Mouse (Mus musculus) T-helper 17 cell (primary cell): ENCODE results near the gene Anxa10.

ENCODE experiments used
- in situ Hi-C, 2 experiments: fragments of 300-600 bp; cut with MboI, MseI; formaldehyde crosslinking; loops; 1 replicate in 1 of 2; 2 replicates in 1 of 2; pipeline ENCODE4 v1.15.1; 2025; ENCODE audit warnings: high pct_unique_total_duplicates in 2 of 2

Gene Anxa10

DNA sequence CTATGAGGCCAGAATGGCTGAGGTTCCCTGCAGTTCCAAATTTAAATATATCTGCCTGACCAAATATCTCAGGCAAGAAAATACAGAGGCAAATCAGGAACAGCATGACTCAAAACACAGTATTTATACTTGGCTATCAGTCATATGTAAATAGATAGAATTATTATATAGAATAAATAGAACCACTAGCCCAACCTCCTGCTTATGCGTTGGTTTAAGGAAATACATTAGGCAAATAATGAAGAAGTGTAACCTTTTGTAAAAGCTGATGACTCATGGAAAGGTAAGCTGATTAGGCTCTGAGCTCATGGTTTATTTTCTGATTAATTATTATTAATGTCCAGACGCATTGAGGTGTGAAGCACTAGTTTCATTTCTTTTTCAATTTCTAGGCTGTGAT is at the start of gene Anxa10:
Gene Anxa10 (minus strand): TSS at position 53 of the 400 bp plus-strand sequence.
- in situ Hi-C loops: no loop called here

DNA sequence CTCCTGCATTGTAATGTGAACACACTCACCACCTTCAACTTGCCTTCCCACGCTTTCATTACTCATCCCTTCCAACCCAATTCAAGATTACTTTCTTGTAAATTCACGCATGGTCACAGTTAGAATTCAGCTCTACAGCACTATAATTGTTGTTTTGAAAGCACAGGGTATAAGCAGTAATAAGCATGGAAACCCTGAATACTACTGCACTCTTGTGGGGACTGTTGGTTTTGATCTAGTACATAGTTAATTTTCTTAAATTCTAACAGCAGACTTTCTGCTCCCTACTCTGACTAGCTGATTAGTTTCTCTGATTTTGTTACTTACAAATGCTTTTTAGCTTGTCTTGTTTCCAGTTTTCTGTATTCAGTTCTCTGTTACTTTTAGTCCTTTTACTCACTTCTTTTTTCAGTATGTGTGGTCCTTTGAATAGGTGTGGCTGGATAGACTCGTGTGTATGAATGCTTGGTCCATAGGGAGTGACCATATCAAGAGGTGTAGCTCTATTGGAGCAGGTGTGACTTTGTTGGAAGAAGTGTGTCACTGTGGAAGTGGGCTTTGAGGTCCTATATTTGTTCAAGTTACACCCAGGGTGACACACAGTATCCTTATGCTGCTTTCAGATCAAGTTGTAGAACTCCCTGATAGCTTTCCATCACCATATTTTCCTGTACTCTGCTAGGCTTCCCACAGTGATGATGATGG is 9.9 kb upstream of the Anxa10 start:
- in situ Hi-C loops: no loop called here

DNA sequence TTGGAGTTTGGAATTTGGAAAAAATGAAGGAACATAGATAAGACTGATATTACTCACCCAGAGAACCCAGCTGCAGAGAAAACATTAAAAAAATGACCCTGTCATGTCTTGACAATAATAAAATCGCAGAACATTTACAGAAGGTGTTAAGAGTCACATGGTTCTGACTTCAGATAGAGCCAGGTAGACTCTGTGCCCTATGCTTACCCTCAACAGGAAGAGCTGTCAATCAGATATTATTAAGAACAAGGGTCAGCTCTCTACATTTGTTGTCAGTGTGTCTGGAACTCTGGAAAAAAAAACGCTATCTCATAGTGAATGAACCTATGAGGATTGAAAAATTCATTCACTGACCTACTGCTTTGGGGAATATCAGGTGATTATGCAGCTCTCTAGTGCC is 25.7 kb downstream of the Anxa10 start:
- in situ Hi-C loops: no loop called here

DNA sequence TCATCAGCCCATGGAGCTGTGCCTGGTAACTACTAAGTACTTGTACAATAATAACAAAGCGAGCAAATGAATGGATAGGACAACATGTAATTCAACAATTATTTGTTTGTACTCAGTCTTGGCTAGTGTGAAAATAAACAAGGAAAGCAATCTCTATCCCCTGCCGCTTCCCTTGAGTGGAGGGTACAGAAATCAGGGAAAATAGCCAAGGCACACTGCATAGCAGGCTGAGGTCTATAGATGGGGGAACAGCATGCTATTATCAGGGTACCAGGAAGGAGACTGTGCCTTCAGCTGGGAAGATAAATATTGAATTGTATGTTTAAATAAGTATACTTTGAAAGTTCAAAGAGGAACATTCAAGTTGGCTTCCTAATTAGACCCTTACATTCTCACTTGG is 41.1 kb downstream of the Anxa10 start:
- in situ Hi-C loops: loop anchor here in 1 of 2 experiments (10.0 kb wide), 1 partner anchor 1793 kb away; no protein-coding TSS in a partner anchor

DNA sequence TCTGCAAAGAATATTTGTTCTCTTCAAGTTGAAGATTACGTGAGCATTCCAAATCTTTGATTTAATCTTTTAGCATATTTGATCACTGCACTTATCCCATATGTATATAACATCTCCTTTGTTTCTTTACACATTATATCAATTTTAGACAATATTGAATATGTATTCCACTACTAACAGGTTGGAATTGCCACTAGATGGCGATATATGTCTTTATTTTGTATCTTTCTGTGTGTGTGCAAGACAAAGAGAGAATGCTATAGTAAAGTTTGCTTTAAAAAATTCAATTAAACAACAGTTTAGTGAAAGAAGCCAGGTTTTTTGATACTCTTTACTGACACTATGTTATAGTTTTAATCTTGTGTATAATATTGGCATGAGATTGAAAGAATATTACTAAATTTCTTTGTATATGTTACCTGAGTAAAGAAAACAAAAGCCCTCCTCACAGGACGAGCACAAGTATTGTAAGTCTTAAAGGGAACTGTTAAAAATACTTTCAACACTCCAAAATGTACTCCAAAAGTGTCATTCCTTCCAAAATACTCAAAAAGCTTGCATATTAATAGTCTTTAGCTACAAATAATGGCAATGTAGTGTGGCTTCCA is 42.7 kb downstream of the Anxa10 start:
- in situ Hi-C loops: loop anchor here in 1 of 2 experiments (10.0 kb wide), 1 partner anchor 1795 kb away; no protein-coding TSS in a partner anchor

DNA sequence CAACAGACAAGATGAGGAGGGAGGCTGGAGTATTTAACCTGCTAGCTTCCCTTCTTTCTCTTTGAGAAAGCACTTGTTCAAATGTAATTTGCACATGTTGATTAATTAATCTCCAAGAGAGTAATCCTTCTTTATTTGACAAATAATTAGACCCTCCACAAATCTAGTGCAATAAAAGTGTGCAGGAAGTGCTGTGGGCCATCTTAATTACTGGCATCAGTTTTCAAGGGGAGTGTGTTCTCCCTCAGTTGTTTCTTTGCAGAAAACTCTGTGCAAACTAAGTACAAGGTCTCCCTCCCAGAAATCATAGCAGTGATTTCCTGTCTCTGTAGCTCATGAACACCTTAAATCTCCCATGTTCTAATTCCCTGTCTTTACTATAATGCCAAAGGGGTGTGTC is 54.6 kb downstream of the Anxa10 start:
- in situ Hi-C loops: no loop called here

DNA sequence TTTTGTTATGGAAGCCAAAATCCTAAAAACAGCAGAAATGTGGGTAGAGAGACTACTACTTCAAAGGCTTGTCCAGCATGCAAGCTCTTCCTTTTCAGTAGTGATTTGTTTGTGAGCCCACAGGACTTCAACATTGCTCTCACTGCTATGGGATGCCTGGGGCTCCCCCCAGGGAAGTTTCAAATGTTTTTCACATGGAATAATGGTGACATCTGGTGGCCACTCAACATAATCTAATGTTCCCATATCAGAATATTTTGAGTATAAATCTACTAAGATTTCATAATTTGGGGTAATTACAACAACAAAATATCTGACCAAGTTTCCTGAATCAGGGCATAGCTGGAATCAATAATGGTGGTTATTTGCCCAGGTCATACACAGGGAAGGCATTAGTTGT is 62.6 kb downstream of the Anxa10 start:
- in situ Hi-C loops: no loop called here

DNA sequence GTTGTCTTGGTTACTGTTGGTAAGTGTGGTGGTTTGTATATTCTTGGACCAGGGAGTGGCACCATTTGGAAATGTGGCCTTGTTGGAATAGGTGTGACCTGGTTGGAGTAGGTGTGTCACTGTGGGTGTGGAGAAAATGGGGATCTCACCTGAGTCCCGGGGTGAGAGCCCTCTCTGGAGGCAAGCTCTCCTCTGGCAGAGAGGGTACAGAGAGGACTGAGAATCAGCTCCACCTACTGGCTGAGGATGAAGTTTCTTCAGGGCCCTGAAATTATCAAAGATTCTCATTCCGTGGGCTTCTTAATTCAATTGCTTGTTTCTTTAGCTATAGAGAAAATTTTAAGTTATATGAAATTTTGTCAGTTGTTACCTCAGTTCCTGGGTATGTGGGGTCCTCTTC is 76.1 kb downstream of the Anxa10 start:
- in situ Hi-C loops: no loop called here

DNA sequence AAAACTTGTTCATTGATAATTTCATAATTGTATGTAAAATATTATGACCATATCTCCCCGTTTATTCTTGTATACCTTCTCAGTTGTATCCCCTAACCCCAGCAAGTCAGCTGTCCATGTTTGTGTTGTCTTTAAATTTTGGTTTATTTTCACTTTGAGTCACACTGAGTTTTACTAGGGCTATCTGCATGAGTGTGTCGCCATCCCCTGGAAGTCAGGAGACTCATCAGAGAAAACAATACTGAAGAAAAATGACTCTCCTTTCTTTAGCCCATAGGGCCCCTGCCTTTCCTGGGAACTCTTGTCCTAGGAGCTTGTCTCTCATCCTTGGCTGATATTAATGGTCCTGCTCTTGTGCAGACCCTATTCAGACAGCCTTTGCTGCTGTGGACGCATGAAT is 88.6 kb downstream of the Anxa10 start:
- in situ Hi-C loops: no loop called here

DNA sequence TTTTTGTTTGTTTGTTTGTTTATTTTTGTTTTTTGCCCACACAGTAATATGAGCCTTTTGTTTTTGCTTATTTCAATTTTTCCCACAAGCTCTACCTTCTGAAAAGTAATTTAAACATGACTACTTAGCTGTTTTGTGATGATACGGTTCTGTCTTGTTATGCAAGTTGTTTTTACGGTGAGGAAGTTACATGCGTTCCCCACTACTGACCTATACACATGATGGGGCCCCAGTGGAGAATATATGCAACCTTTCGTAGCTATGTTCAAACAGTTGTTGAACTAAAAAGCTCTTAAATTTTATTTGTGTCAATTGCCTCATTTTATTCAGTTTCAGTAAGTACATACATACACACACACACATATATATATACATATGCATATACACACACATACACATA is 108.4 kb downstream of the Anxa10 start:
- in situ Hi-C loops: no loop called here

DNA sequence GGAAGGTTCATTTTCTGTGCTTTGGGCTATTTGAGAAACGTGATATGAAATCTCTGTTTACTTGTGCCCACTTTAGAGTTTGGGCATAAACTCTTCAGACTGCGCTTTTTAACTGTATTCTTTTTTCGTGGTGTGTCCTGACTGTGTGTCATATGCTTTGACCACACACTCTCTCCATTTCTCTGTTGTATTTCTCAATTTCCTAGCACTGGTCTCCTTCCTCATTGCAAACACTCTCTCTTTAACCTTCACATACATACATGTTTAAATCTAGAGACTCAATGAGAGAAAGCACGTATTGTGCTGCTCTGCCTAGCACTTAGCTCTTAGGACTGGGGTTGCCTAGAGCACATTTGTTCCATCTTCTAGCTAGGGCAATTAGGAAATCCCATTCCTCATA is 108.8 kb downstream of the Anxa10 start:
- in situ Hi-C loops: no loop called here
